Mouse (Mus musculus): ENCODE data around the gene Gabrb3. TPM values are rescaled to one million over a fixed set of nuclear protein-coding genes. Genes with fewer than 3 reads are reported as not detected.
"Not testable (repeated sequence)": the region's sequence is repeated elsewhere in the genome, so short reads cannot be mapped to it uniquely, and the experiment has no call there.

Gene Gabrb3
- polyA plus RNA-seq, 1 experiment from 2014 or later = 0.99 TPM

DNA sequence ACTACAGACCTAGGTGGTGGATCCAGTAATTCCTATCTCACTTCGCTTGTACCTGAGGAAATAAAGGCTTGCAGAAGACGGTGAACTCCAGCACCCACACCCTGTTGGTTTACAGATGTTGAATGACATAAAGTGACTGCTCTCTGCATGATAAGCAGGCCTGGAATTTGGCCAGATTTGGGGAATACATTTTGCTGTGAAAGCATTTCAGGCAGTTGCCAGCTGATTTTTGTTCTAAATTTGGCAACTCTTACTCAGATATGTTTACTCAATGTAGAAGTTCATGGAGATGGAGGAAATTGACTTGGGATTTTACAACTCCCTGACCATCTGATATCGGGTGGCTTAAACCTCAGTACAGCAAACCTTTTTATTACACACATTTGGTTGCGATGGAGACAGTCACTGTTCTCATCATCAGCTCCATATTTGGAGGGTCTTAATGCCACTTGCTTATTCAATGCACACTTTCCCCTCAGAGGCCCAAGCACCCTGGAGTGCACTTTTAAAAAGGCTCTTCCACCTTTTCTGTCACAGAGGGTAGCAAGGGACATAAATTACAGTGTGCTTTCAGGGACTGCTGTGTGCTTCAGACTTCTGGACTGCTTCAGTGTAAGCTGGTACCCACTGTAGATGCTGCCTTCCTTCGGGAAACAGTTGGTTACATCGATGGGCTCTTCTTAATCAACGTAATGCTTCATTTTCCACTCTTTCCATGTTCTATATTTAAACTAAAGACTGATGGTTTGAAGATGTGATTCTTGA is 287.7 kb downstream of the Gabrb3 start:
- Histone ChIP-seq H3K27ac (replicated peaks in 1 of 2; ENCODE audit: control insufficient read depth in 1 of 2, insufficient read depth in 1 of 2, low read depth in 2 of 2, low read length in 2 of 2) (0 out of 4 replicates have a peak overlapping the region, but pooled peaks of 1 of the 2 experiments have one; percentile 24), H3K36me3 (ENCODE audit: control insufficient read depth, insufficient read depth, low read length) (no peaks in the 10 kb centered on the region), H3K27me3 (ENCODE audit: control insufficient read depth, insufficient read depth, low read length) (no peaks in the 10 kb centered on the region), H3K4me1 (ENCODE audit: control insufficient read depth in 2 of 2, insufficient read depth in 2 of 2, low read length in 2 of 2) (peaks cover 0 to 14% of the 10 kb centered on the region in 2 experiments; a peak in 2 of 4 replicates), H3K9ac (ENCODE audit: low read length) (no peak overlapping the region), H3K4me2 (ENCODE audit: low read length) (no peak overlapping the region), H3K4me3 (ENCODE audit: control insufficient read depth in 1 of 2, insufficient read depth in 1 of 2, low read depth in 1 of 2, low read length in 2 of 2) (no peak overlapping the region), H3K9me3 (ENCODE audit: control insufficient read depth, low read length) (no peaks in the 10 kb centered on the region)
- no peak for ATAC-seq (ENCODE audit: insufficient number of reproducible peaks, insufficient read depth, low FRiP score, low read depth)
- 66% methylated on average over 7 of the region's 7 CpGs for WGBS

DNA sequence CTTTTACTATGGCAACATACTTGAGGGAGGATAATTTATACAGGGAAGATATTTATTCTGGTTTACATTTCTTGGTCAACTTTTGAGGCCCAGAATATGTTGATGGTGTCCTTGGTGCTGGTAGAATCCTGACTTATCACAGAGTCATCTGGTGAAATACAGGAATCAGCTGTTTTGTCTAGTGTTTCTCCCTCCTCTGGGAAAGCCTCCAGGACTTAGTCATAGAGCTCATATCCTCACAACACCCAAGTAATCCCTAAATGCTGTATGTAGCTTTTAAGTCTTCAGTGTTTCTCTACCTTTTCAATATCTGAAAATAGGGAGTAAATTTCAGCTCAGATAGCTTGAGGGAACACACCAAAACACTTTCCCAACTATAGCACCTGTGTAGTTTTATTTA is 292.2 kb downstream of the Gabrb3 start:
- Histone ChIP-seq H3K36me3 (ENCODE audit: control insufficient read depth, insufficient read depth, low read length) (no peaks in the 10 kb centered on the region), H3K4me1 (ENCODE audit: control insufficient read depth in 2 of 2, insufficient read depth in 2 of 2, low read length in 2 of 2) (peaks cover 0 to 8% of the 10 kb centered on the region in 2 experiments; a peak in 2 of 4 replicates), H3K27ac (replicated peaks in 1 of 2; ENCODE audit: control insufficient read depth in 1 of 2, insufficient read depth in 1 of 2, low read depth in 2 of 2, low read length in 2 of 2) (no peak overlapping the region), H3K27me3 (ENCODE audit: control insufficient read depth, insufficient read depth, low read length) (no peaks in the 10 kb centered on the region), H3K4me3 (ENCODE audit: control insufficient read depth in 1 of 2, insufficient read depth in 1 of 2, low read depth in 1 of 2, low read length in 2 of 2) (no peak overlapping the region), H3K9me3 (ENCODE audit: control insufficient read depth, low read length) (no peaks in the 10 kb centered on the region), H3K9ac (ENCODE audit: low read length) (no peak overlapping the region), H3K4me2 (ENCODE audit: low read length) (no peak overlapping the region)
- no peak for ATAC-seq (ENCODE audit: insufficient number of reproducible peaks, insufficient read depth, low FRiP score, low read depth)

DNA sequence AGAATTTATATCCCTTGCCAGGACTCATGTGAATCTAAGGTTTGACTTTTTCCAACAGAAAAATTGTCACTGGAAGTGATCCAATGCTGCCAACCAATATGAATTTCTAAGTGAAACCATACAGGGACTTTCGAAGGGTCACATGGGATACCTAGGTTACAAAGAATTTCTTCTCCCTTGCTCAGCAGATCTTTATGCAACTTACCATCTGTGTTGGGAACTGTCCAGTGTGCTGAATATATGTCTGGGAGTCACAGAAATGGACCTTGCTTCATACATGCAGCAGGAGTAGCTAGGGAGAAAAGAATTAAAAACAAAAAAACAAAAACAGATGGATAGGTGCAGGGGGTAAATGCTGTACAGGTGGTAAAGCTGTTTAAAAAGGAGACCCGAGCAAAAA is 327.3 kb downstream of the Gabrb3 start:
- Histone ChIP-seq H3K36me3 (ENCODE audit: control insufficient read depth, insufficient read depth, low read length) (no peaks in the 10 kb centered on the region), H3K27ac (replicated peaks in 1 of 2; ENCODE audit: control insufficient read depth in 1 of 2, insufficient read depth in 1 of 2, low read depth in 2 of 2, low read length in 2 of 2) (no peak overlapping the region), H3K9ac (ENCODE audit: low read length) (no peak overlapping the region), H3K4me1 (ENCODE audit: control insufficient read depth in 2 of 2, insufficient read depth in 2 of 2, low read length in 2 of 2) (no peaks in the 10 kb centered on the region), H3K9me3 (ENCODE audit: control insufficient read depth, low read length) (no peaks in the 10 kb centered on the region), H3K4me2 (ENCODE audit: low read length) (no peak overlapping the region), H3K4me3 (ENCODE audit: control insufficient read depth in 1 of 2, insufficient read depth in 1 of 2, low read depth in 1 of 2, low read length in 2 of 2) (no peak overlapping the region), H3K27me3 (ENCODE audit: control insufficient read depth, insufficient read depth, low read length) (no peaks in the 10 kb centered on the region)
- WGBS = 65% methylated on average over 2 of the region's 2 CpGs
- ATAC-seq (ENCODE audit: insufficient number of reproducible peaks, insufficient read depth, low FRiP score, low read depth) = no peak

DNA sequence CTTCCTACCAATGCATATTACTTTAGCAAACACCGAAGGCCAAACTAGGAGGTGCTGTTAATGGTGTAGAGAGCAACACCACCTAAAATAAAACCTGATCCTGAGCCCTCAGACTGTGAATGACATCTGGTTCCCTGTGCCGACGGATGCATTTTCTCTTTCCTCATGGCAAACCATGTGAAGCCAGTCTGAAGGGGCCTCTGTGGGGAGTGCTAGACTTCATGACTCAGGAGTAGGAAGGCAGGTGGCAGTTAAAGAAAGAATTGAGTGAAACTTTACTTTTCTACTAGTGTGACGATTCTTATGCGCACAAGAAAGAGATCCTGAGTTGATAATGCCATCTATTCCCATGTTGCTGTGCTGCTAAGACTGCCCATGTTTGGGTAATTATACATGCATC is 341.0 kb downstream of the Gabrb3 start:
- H3K36me3 ChIP-seq (ENCODE audit: control insufficient read depth, insufficient read depth, low read length) = no peaks in the 10 kb centered on the region
- no peak for ATAC-seq (ENCODE audit: insufficient number of reproducible peaks, insufficient read depth, low FRiP score, low read depth)
- no peak overlapping the region for H3K4me3 ChIP-seq (ENCODE audit: control insufficient read depth in 1 of 2, insufficient read depth in 1 of 2, low read depth in 1 of 2, low read length in 2 of 2)
- 85% methylated on average over 5 of the region's 5 CpGs for WGBS
- H3K4me2 ChIP-seq (ENCODE audit: low read length) = no peak overlapping the region
- no peak overlapping the region for H3K27ac ChIP-seq (replicated peaks in 1 of 2; ENCODE audit: control insufficient read depth in 1 of 2, insufficient read depth in 1 of 2, low read depth in 2 of 2, low read length in 2 of 2)
- no peaks in the 10 kb centered on the region for H3K4me1 ChIP-seq (ENCODE audit: control insufficient read depth in 2 of 2, insufficient read depth in 2 of 2, low read length in 2 of 2)
- no peaks in the 10 kb centered on the region for H3K27me3 ChIP-seq (ENCODE audit: control insufficient read depth, insufficient read depth, low read length)
- H3K9ac ChIP-seq (ENCODE audit: low read length) = no peak overlapping the region
- no peaks in the 10 kb centered on the region for H3K9me3 ChIP-seq (ENCODE audit: control insufficient read depth, low read length)

DNA sequence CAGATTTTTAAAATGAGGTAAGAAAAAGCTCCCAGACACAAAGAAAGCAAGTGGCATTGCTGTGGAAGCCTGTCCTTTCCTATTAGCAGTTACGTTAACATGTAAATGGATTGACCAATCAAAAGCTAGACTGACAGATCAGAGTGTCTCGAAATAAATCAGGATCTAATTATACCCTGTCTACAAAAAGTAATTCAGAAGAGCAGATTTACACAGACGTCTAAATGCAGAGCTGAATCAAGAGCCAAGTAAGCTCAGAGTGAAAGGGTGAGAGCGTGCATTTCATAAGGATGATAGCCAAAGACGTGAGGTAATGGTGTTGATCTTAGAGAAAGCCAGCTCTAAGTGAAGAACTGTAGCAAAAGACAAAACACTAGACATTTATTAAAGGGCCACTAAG is 359.3 kb downstream of the Gabrb3 start:
- Histone ChIP-seq H3K27ac (replicated peaks in 1 of 2; ENCODE audit: control insufficient read depth in 1 of 2, insufficient read depth in 1 of 2, low read depth in 2 of 2, low read length in 2 of 2) (no peak overlapping the region), H3K4me3 (ENCODE audit: control insufficient read depth in 1 of 2, insufficient read depth in 1 of 2, low read depth in 1 of 2, low read length in 2 of 2) (no peak overlapping the region), H3K4me1 (ENCODE audit: control insufficient read depth in 2 of 2, insufficient read depth in 2 of 2, low read length in 2 of 2) (no peaks in the 10 kb centered on the region), H3K27me3 (ENCODE audit: control insufficient read depth, insufficient read depth, low read length) (no peaks in the 10 kb centered on the region), H3K36me3 (ENCODE audit: control insufficient read depth, insufficient read depth, low read length) (no peaks in the 10 kb centered on the region), H3K9ac (ENCODE audit: low read length) (no peak overlapping the region), H3K9me3 (ENCODE audit: control insufficient read depth, low read length) (no peaks in the 10 kb centered on the region), H3K4me2 (ENCODE audit: low read length) (no peak overlapping the region)
- ATAC-seq (ENCODE audit: insufficient number of reproducible peaks, insufficient read depth, low FRiP score, low read depth) = no peak
- WGBS = 53% methylated on average over 5 of the region's 5 CpGs

DNA sequence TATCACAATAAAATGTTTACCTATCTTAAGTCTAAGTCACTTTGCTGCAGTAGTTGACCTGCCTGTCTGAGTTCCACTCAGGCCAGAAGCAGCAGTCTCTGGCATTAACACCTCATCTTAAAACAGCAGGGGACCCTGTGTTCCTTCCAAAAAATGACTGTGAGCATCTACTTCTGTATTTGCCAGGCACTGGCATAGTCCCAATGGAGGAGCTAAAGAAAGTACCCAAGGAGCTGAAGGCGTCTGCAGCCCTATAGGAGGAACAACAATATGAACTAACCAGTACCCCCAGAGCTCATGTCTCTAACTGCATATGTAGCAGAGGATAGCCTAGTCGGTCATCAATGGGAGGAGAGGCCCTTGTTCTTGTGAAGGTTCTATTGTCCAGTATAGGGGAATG is 366.6 kb downstream of the Gabrb3 start:
- WGBS = 70% methylated on average over 2 of the region's 2 CpGs
- not testable (repeated sequence) for H3K4me3 ChIP-seq (ENCODE audit: control insufficient read depth in 1 of 2, insufficient read depth in 1 of 2, low read depth in 1 of 2, low read length in 2 of 2); H3K36me3 ChIP-seq (ENCODE audit: control insufficient read depth, insufficient read depth, low read length); H3K27ac ChIP-seq (replicated peaks in 1 of 2; ENCODE audit: control insufficient read depth in 1 of 2, insufficient read depth in 1 of 2, low read depth in 2 of 2, low read length in 2 of 2); H3K9ac ChIP-seq (ENCODE audit: low read length); H3K4me1 ChIP-seq (ENCODE audit: control insufficient read depth in 2 of 2, insufficient read depth in 2 of 2, low read length in 2 of 2); H3K4me2 ChIP-seq (ENCODE audit: low read length); H3K9me3 ChIP-seq (ENCODE audit: control insufficient read depth, low read length); H3K27me3 ChIP-seq (ENCODE audit: control insufficient read depth, insufficient read depth, low read length); ATAC-seq (ENCODE audit: insufficient number of reproducible peaks, insufficient read depth, low FRiP score, low read depth)

DNA sequence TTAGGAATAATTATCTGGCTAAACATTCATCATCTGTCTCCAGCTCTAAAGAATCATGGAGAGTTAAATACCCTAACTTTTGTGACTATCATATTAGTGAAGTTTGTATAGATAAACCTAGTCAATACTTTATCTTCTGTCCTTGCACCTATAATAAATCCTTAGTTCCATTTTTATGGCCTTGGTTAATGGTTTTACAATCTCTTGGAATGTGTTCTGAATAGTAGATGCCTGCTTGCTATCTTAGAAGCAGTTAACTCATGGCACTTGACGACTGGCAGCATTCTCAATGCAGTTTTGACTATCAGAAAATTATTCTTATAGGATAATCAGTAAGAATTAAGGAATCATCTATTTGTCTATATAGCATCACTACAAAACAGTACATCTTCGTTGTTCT is 368.0 kb downstream of the Gabrb3 start:
- Histone ChIP-seq H3K27ac (replicated peaks in 1 of 2; ENCODE audit: control insufficient read depth in 1 of 2, insufficient read depth in 1 of 2, low read depth in 2 of 2, low read length in 2 of 2) (no peak overlapping the region), H3K4me1 (ENCODE audit: control insufficient read depth in 2 of 2, insufficient read depth in 2 of 2, low read length in 2 of 2) (no peaks in the 10 kb centered on the region), H3K4me2 (ENCODE audit: low read length) (no peak overlapping the region), H3K4me3 (ENCODE audit: control insufficient read depth in 1 of 2, insufficient read depth in 1 of 2, low read depth in 1 of 2, low read length in 2 of 2) (no peak overlapping the region), H3K9me3 (ENCODE audit: control insufficient read depth, low read length) (no peaks in the 10 kb centered on the region), H3K36me3 (ENCODE audit: control insufficient read depth, insufficient read depth, low read length) (no peaks in the 10 kb centered on the region), H3K27me3 (ENCODE audit: control insufficient read depth, insufficient read depth, low read length) (no peaks in the 10 kb centered on the region), H3K9ac (ENCODE audit: low read length) (no peak overlapping the region)
- ATAC-seq (ENCODE audit: insufficient number of reproducible peaks, insufficient read depth, low FRiP score, low read depth) = no peak
- 54% methylated on average over 2 of the region's 2 CpGs for WGBS

DNA sequence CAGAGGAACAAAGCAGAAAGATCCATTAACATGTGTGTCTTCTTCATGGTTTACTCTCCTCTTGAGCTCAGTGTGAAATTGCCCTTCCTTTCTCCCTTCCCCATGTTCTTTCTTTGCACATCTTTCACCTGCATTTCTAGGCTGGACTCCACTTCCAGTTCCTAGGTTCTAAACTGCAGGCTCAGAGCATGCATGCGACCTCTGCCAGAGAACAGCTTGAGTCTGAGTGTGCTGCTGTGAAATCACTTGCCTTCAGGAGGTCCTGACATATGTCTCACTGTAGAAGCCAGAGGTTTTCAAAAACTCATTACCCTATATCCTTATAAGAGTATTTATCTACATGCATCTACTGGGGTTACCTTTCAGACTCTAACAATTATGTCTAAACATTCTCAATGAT is 383.8 kb downstream of the Gabrb3 start:
- 77% methylated on average over 1 of the region's 1 CpGs for WGBS

More for the DNA sequence above, 383.8 kb downstream of the Gabrb3 start:
- H3K27ac ChIP-seq (replicated peaks in 1 of 2; ENCODE audit: control insufficient read depth in 1 of 2, insufficient read depth in 1 of 2, low read depth in 2 of 2, low read length in 2 of 2) = no peak overlapping the region
- no peaks in the 10 kb centered on the region for H3K36me3 ChIP-seq (ENCODE audit: control insufficient read depth, insufficient read depth, low read length)
- no peak for ATAC-seq (ENCODE audit: insufficient number of reproducible peaks, insufficient read depth, low FRiP score, low read depth)
- H3K4me2 ChIP-seq (ENCODE audit: low read length) = no peak overlapping the region
- peaks cover 2 to 11% of the 10 kb centered on the region in 2 experiments; a peak in 3 of 4 replicates for H3K4me1 ChIP-seq (ENCODE audit: control insufficient read depth in 2 of 2, insufficient read depth in 2 of 2, low read length in 2 of 2)
- no peak overlapping the region for H3K4me3 ChIP-seq (ENCODE audit: control insufficient read depth in 1 of 2, insufficient read depth in 1 of 2, low read depth in 1 of 2, low read length in 2 of 2)
- no peaks in the 10 kb centered on the region for H3K9me3 ChIP-seq (ENCODE audit: control insufficient read depth, low read length)
- H3K27me3 ChIP-seq (ENCODE audit: control insufficient read depth, insufficient read depth, low read length) = no peaks in the 10 kb centered on the region
- no peak overlapping the region for H3K9ac ChIP-seq (ENCODE audit: low read length)

Measured in heart, embryonic 14.5 days (tissue).